Mouse (Mus musculus) spleen, adult 12 weeks (tissue): ENCODE results near the gene Cbx7.
A peak's percentile ranks its signal among the peaks of the same experiment; 100 is the strongest.
"Not testable (repeated sequence)": the region's sequence is repeated elsewhere in the genome, so short reads cannot be mapped to it uniquely, and the experiment has no call there.

Source experiments
- DNase-seq: peaks from one replicate; pipeline ENCODE4 v3.0.0; 2022; ENCODE audit warnings: low spot score

The Cbx7 gene

DNA sequence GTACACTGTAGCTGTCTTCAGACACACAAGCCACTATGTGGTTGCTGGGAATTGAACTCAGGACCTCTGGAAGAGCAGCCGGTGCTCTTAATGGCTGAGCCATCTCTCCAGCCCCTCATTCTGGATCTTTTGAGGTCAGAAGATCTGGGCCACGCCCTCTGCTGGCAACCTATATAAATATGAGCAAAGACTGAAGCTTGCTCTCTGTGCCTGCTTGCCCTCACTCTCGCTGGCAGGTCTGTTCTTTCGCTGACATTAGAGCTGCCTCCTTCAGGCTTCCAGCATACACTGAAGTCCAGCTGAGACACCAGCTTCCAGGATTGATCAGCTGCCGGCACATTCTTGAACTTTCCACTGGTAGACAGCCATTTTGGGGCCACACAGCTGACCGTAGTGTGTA, 23.2 kb downstream of the Cbx7 start:
- DNase-seq: no peak

GRCm38 (mm10) chr15:79946790-79947189, 24.1 kb downstream of the Cbx7 start:
- peak; percentile 35 for DNase-seq

DNA sequence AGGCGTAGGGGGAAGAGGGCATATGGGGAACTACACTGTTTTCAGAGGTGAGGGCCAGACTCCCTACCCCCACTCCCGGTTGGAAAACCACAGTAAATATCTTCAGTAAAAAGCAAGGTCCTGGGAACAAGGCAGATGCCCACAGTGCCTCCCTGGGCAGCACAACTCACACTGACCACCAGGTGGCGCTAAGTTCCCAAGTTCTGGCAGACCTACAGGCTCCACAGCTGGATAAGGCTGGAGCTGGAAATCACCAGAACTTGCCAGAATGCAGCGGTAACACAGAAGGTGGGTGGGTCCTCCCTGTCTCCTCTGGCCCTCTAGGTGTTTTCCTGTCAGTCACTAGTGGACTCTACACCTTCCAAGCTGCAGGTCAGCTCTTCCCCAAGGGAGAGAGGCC, 24.9 kb downstream of the Cbx7 start:
- peak; percentile 75 for DNase-seq

DNA sequence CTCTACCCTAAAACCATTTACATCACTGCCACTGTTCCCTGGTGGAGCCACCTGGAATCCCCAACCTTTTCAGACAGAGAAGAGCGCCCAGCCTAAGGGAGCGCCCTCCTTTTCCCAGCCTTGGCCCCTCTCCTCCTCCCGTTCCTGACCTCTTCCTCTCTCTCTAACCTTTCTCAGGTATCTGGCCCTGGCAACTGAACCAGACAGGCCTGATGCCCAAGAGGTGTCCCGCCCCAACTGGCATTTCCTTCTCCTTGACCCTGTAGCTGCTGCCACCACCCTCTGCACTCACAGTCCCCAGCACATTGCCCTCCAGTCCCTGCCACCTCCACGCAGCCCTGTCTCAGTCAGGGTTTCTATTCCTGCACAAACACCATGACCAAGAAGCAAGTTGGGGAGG, 26.0 kb downstream of the Cbx7 start:
- DNase-seq: no peak

DNA sequence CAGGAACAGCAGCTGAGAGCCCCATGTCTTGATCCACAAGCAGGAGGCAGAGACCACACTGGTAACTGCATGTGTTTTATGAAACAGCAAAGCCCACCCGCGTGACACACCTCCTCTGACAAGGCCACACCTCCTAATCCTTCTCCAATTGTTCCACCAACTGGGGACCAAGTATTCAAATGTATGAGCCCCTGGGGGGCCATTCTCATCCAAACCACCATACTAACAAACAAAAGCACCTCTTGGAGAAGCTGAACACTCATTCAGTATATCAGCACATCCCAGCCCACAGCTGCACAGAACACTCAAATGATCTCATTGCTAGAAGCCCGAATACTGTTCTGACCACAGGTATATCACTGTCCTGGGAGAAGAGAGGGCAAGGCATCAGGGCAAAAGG, 27.3 kb downstream of the Cbx7 start:
- no peak for DNase-seq

- DNase-seq: no peak
These were observed 28.4 kb downstream of the Cbx7 start for GRCm38 (mm10) chr15:79942541-79942940.

DNA sequence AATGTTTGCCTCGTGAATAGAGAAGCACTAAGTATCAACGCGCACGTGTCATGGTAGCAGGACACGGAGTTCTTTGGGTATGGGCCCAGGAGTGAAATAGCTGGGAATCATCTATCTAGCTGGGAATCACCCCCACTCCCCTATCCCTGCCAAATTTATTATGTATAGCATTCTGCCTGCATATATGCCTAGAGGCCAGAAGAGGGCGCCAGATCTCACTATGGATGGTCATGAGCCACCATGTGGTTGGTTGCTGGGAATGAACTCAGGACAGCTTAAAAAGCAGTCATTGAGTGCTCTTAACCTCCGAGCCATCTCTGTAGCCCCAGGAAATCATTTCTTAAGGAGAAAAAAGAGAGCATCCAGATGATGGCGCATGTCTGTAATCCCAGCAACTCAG, 30.0 kb downstream of the Cbx7 start:
- DNase-seq: no peak

GRCm38 (mm10) chr15:79939913-79940312, 31.0 kb downstream of the Cbx7 start:
- no peak for DNase-seq

DNA sequence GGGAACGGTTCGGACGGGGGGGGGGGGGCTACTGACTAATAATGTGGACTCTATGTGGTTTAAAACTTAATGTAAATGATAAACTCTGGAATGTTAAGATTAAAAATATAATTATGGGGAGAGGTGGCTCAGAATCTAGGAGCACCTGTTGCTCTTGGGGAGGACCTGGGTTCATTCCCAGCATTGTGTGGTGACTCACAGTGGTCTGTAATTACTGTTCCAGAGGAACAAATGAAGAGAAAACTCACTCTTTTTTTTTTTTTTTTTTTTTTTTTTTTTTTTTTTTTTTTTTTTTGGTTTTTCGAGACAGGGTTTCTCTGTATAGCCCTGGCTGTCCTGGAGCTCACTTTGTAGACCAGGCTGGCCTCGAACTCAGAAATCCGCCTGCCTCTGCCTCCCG, 31.4 kb downstream of the Cbx7 start:
- not testable (repeated sequence) for DNase-seq

DNA sequence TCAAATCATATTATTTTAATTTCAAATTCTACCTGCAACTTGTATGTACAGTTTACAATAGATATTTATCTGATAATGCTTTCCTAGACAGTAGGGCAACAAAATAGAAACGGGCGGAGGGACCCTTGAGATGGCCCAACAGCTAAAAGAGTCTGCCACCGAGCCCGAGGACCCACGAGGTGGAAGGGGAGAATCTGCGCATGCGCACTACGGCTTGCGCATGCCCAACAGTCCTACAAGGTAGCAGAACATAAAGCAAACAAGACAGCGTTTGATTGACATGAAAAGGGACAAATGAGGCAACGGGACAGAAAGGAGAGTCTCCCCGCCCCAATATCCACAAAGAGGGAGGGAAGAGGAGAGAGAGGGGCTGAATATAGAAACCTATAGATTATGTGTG, 31.9 kb downstream of the Cbx7 start:
- no peak for DNase-seq

- DNase-seq: no peak
These were observed 34.6 kb downstream of the Cbx7 start for GRCm38 (mm10) chr15:79936374-79936751.

DNA sequence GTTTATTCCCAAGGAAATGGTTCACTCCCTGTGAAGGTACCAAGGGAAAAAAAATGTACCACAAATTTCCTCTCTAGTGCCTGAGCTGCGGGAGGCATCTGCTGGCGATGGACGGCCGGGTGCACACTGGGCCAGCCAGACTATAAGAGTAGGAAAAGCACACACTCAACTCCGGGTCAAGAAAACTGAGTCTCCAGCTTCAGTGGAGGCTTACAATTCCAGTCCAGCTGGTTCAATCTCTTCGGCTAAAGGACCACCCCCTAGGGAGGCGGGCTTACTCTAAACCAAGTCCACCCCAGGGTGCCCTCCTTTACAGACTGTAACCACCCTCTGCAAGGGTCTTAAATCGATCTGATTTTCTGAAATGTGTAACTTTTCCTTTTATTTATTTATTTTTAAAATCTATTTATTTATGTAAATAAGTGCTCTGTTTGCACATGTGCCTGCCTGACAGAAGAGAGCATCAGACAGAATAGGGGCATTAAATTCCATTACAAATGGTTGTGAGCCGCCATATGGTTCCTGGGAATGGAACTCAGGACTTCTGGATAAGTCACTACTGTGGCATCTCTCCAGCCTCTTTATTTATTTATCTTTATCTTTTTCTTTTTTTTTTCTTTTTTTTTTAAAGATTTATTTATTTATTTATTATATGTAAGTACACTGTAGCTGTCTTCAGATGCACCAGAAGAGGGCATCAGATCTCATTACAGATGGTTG, 35.1 kb downstream of the Cbx7 start:
- no peak for DNase-seq

- no peak for DNase-seq
These were observed 36.1 kb downstream of the Cbx7 start for GRCm38 (mm10) chr15:79934776-79935175.

DNA sequence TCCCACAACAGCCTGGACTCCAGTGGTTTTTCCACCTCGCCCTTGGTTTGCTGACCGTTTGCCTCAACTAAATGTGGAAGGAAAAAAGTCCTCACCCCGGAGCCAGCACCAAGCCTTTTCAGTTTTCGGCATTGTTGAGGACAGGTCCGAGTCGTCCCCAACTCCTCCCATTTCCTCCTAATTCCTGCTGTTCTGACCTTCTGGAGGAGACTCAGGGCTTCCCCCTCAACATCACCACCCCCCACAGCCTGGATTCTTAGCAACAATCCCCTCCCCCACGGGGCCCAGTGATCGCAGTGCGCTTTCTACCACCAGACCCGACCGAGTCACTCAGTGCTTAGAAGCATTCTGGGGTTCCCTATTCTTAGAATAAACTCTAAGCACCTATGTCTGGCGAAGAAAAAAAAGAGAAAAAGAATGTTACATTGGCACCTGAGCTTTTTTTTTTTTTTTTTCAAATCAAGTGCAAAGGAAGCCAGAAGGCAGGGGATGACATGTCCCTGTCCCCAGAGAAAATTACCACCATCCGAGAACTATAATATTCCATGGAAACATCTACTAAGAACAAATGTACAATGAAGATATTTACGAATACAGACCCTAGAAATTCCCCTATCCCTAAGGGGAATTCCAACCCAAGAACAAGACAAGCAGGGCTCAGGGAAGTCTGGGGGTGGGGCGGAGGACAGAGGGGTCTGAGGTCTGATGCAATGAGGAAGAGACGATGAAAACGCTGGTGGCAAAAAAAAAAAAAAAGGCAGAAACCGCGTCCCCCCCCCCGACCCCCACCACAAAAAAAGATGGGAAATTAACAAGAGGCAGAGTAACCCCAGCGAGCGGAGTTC, 37.0 kb downstream of the Cbx7 start:
- no peak for DNase-seq

DNA sequence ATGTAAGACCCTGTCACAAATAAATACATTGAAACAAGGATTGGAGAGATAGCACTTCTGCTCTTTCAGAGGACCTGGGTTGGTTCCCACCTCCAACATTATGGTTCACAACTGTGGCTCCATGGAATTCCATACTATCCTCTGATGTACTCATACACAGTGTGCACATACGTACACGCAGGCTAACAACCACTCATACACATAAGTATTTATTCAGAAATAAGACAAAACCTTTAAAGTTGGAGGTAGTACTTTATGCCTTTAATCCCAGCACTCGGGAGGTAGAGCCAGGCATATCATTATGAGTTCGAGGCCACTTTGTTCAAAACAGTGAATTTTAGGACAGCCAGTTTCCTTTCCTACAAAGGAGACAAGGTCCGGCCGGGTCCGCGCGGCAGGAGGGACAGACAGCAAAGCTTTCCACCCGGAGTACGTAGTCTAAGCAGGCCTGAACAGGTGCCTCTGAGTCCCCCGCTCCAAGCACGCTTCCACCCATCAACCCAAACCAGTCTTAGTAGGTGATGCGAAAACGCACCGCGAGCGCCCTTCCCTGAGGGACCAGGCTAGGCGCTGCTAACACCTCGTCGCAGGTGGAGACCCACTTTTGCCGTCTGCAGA, 37.8 kb downstream of the Cbx7 start:
- no peak for DNase-seq

GRCm38 (mm10) chr15:79932323-79932987, 38.5 kb downstream of the Cbx7 start:
- DNase-seq: peak; percentile 88

GRCm38 (mm10) chr15:79931496-79932141, 39.3 kb downstream of the Cbx7 start:
- no peak for DNase-seq

DNA sequence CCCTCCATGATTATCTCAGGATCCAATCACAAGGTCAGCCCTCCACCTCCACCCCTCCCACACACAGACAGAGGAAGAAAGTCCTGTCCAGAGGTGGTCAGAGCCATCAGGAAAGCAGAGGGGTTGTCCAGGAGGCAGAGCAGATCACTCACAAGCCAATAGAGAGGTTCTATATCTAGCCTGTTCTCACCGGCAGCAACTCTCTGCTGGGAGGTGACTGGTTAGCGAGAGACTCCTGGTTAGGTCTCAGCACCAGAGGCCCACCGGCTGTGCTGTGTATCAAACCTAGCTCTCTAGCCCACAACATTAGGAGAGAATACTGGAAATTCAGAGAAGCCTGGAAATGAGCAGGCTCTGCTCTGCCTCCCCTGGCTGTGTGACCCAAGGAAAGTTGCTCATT, 41.2 kb downstream of the Cbx7 start:
- DNase-seq: no peak

GRCm38 (mm10) chr15:79928736-79929135, 42.2 kb downstream of the Cbx7 start:
- DNase-seq: no peak

- no peak for DNase-seq
These were observed 42.6 kb downstream of the Cbx7 start for GRCm38 (mm10) chr15:79928316-79928715.

DNA sequence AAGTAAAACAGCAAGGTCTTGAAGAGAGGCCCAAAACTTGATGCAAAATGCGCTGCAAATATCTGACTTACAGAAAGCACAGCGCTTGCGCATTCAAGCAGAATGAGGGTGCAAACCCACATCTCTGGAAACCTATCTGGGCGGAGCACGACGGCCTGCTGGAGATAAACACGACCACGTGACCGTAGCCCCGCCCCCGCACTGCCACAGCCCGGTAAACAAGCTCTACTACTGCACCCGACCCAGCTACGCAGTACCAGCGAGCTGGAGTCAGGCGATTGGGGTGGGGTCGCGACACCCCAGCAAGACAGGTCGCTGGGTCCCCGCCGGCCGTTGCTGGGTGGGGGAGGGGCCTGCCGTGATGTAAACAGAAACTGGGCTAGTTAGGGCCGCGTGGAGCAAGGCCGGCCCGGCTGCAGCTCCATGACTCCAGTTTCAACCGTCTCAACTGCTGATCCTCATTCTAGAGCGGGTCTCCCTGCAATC, 43.2 kb downstream of the Cbx7 start:
- peak; percentile 97 for DNase-seq

DNA sequence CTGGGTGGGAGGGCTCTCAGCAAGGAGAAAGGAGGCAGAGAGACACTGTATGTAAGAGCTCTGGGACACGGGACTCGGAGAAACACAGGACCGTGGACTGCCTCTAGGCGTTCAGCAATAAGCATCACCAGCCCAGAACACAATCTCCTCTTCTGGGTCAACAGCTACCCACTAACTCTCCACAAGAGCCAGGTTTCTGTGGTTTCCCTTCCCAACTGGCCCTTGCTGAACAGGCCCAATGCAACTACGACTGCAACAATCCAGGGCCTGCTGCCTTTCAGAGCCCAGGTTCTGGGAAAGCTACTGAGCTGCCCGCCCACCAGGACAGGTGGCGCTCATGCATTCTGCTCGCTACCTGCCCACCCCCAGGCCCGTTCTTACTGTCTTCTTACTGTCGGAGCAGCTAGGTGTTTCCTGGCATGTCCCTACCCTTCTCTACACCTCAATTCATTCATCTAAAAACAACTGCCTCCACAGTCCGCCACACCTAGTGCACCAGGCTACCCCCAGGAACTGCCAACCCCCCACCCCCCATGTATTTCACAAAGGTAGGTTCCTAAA, 44.0 kb downstream of the Cbx7 start:
- DNase-seq: no peak
